Mouse (Mus musculus) T-helper 1 cell (primary cell): ENCODE data around the gene Rimklb.

Source experiments
- in situ Hi-C: fragments of 300-600 bp; cut with MboI, MseI; formaldehyde crosslinking; loops from one replicate; pipeline ENCODE4 v1.15.1; 2025; ENCODE audit warnings: high pct_unique_total_duplicates

The Rimklb gene

DNA sequence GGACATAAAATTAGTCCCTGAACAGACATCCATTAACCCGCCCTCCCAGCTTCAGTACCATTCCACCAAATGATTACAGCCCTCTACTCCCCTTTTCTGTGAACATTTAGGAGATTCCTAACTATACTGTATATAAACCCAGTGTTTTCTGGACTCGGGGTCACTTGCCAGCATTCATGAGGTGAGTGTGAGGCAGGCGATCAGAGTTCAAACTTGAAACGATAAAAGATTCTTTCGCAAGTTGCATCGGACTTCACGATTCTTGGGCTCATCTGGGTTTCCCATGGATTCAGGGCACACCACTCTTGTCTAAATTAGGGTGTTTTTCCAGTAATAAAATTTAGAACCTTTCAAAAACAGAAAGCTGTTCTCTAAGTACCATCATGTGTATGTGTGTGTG lies 71.1 kb downstream of the Rimklb start:
- in situ Hi-C loops, result no loop called here

DNA sequence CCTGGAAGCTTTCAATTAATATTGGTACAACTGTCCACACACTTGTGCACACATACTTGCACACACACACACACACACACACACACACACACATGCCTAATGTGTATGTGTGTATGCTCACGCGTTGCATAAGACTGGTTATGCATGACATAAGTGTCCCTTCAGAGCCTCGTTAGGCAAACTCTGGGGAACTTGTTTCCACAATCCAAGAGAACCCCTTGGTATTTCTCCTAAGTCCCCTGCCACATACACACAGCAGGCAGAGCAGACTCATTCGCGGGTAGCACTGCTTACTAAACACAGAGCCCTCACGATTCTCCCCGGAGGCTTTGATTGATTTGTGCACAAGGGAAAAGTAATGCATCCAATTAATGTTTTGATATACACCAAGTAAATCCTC lies 81.5 kb downstream of the Rimklb start:
- in situ Hi-C loops, result no loop called here

DNA sequence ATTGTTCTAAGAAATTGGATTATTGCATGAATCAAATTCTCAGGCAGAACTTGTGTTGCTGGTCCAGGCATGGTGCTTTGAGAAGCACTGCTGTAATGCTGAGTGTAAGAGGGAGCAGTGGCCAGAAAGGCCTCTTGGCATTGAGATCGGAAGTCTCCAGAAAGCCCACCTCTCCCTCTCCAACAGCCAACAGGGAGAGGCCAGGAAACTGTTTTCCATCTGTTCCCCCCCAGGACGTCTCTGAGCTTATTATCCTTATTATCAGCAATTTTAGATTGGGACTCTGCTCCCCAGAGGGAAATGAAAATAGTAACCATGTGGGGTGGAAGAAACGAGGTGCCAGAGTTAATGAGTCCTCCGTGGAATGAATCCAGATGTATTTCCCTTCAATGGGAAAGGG lies 82.2 kb downstream of the Rimklb start:
- in situ Hi-C loops, result no loop called here

DNA sequence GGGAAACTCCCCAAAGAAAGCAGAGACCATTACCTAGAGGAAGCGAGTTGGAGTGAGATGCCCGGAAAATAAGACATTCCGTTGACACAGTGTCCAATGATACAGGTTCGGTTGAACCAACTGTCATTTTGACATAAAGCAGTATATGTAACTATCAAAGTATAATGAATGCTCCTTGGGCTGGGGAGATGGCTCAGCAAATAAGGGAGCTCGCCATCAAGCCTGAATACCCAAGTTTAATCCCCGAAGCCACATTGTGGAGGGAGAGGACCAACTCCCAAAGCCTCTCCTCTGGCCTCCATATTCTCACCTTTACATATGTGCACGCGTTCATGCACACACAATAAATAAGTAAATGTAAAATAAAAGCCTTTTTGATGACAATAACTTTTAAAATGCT lies 87.3 kb downstream of the Rimklb start:
- in situ Hi-C loops, result no loop called here

GRCm38 (mm10) chr6:122402240-122402639 lies 96.3 kb downstream of the Rimklb start:
- in situ Hi-C loops, result loop anchor here (10.0 kb wide), 1 partner anchor 163 kb away; no protein-coding TSS in a partner anchor

GRCm38 (mm10) chr6:122400263-122400662 lies 98.3 kb downstream of the Rimklb start:
- in situ Hi-C loops, result loop anchor here (10.0 kb wide), 1 partner anchor 165 kb away; no protein-coding TSS in a partner anchor
